Mouse (Mus musculus) cerebellum, postnatal 10 days (tissue): ENCODE measurements around the gene Hist1h2ba.

Experiments
- DNase-seq, 2 experiments: peaks; one replicate each; pipeline ENCODE4 v3.0.0; 2021; ENCODE audit warnings: mixed read lengths in 2 of 2

The Hist1h2ba gene

GRCm38 (mm10) chr13:23933421-23934210 is at the start of gene Hist1h2ba:
Hist1h2ba (minus strand) TSS chr13:23934156.
- DNase-seq, result no peak

- no peak for DNase-seq
Observed at GRCm38 (mm10) chr13:23972271-23972670, 38.3 kb upstream of the Hist1h2ba start.

GRCm38 (mm10) chr13:23971870-23972269 is 37.9 kb upstream of the Hist1h2ba start:
- no peak for DNase-seq

GRCm38 (mm10) chr13:23964909-23965308 is 31.0 kb upstream of the Hist1h2ba start:
- DNase-seq, result no peak

- DNase-seq, result no peak
Observed at GRCm38 (mm10) chr13:23959776-23960175, 25.8 kb upstream of the Hist1h2ba start.

- DNase-seq, result peak; percentile 22 to 24
Observed at GRCm38 (mm10) chr13:23950928-23951327, 17.0 kb upstream of the Hist1h2ba start.

GRCm38 (mm10) chr13:23949484-23950246 is 15.7 kb upstream of the Hist1h2ba start:
- peak; percentile 40 to 57 for DNase-seq

- DNase-seq, result no peak
Observed at GRCm38 (mm10) chr13:23946254-23946653, 12.3 kb upstream of the Hist1h2ba start.

GRCm38 (mm10) chr13:23942861-23943260 is 8.9 kb upstream of the Hist1h2ba start:
- DNase-seq, result peak in 1 of 2 experiments; percentile 13

GRCm38 (mm10) chr13:23940291-23940690 is 6.3 kb upstream of the Hist1h2ba start:
- DNase-seq, result no peak

GRCm38 (mm10) chr13:23938699-23939098 is 4.7 kb upstream of the Hist1h2ba start:
- peak; percentile 96 for DNase-seq

- no peak for DNase-seq
Observed at GRCm38 (mm10) chr13:23934211-23934520, 210 bp upstream of the Hist1h2ba start, which contains the start of gene Hist1h2aa. Hist1h2aa (plus strand) TSS chr13:23934462.

- DNase-seq, result no peak
Observed at GRCm38 (mm10) chr13:23930904-23931303, 3.1 kb downstream of the Hist1h2ba start.

- DNase-seq, result no peak
Observed at GRCm38 (mm10) chr13:23930461-23930860, 3.5 kb downstream of the Hist1h2ba start.

GRCm38 (mm10) chr13:23928637-23929036 is 5.3 kb downstream of the Hist1h2ba start:
- DNase-seq, result no peak

- DNase-seq, result no peak
Observed at GRCm38 (mm10) chr13:23925792-23926191, 8.2 kb downstream of the Hist1h2ba start.

- no peak for DNase-seq
Observed at GRCm38 (mm10) chr13:23917674-23918073, 16.3 kb downstream of the Hist1h2ba start.

- no peak for DNase-seq
Observed at GRCm38 (mm10) chr13:23916132-23916531, 17.8 kb downstream of the Hist1h2ba start.

GRCm38 (mm10) chr13:23914376-23915167 is 19.4 kb downstream of the Hist1h2ba start, which contains the start of gene Slc17a4:
Slc17a4 (minus strand) TSS chr13:23915009.
- DNase-seq, result no peak

GRCm38 (mm10) chr13:23913791-23914306 is 20.1 kb downstream of the Hist1h2ba start:
- DNase-seq, result no peak

- DNase-seq, result no peak
Observed at GRCm38 (mm10) chr13:23911335-23911734, 22.6 kb downstream of the Hist1h2ba start.

- no peak for DNase-seq
Observed at GRCm38 (mm10) chr13:23910121-23910520, 23.8 kb downstream of the Hist1h2ba start.

GRCm38 (mm10) chr13:23906906-23907305 is 27.1 kb downstream of the Hist1h2ba start:
- no peak for DNase-seq
